Mouse (Mus musculus) heart, embryonic 12.5 days (tissue): ENCODE results near the gene Rsrc1. TPM values are rescaled to one million over a fixed set of nuclear protein-coding genes. Genes with fewer than 3 reads are reported as not detected.

Source experiments
- ATAC-seq: fragments of 200-750 bp; cut with Nextera tagmentation; 2 replicates; pipeline ENCODE4 v1.8.0; 2017; ENCODE audit warnings: moderate TSS enrichment, moderate library complexity; ENCODE audit not compliant: insufficient number of reproducible peaks, low FRiP score
- H3K27ac ChIP-seq: fragments of 300-500 bp; sonication (generic); 2 replicates; pipeline ENCODE4 v1.5.1; 2016; ENCODE audit warnings: mild to moderate bottlenecking, moderate library complexity; ENCODE audit not compliant: poor library complexity, severe bottlenecking
- H3K27me3 ChIP-seq: fragments of 300-500 bp; sonication (generic); replicated peaks from 2 replicates; pipeline ENCODE4 v1.6.1; 2016; ENCODE audit warnings: mild to moderate bottlenecking, moderate library complexity
- H3K36me3 ChIP-seq: fragments of 300-500 bp; sonication (generic); 2 replicates; pipeline ENCODE4 v1.6.1; 2016; ENCODE audit warnings: mild to moderate bottlenecking, moderate library complexity
- H3K4me1 ChIP-seq: fragments of 300-500 bp; sonication (generic); replicated peaks from 2 replicates; pipeline ENCODE4 v1.6.1; 2016; ENCODE audit warnings: mild to moderate bottlenecking
- H3K4me2 ChIP-seq: fragments of 300-500 bp; sonication (generic); 2 replicates; pipeline ENCODE4 v1.6.1; 2016; ENCODE audit warnings: mild to moderate bottlenecking, moderate library complexity
- H3K4me3 ChIP-seq: fragments of 300-500 bp; sonication (generic); 2 replicates; pipeline ENCODE4 v1.5.1; 2016; ENCODE audit warnings: mild to moderate bottlenecking
- H3K9ac ChIP-seq: fragments of 300-500 bp; sonication (generic); 2 replicates; pipeline ENCODE4 v1.6.1; 2016; ENCODE audit warnings: mild to moderate bottlenecking, moderate library complexity
- H3K9me3 ChIP-seq: fragments of 300-500 bp; sonication (generic); replicated peaks from 2 replicates; pipeline ENCODE4 v1.6.1; 2016; ENCODE audit warnings: mild to moderate bottlenecking, moderate library complexity
- WGBS: fragments of 180-500 bp; shearing (Covaris S2); methylation state at CpG from one replicate; pipeline ENCODE4 v1.1.7; 2016; 5-methylcytosine and 5-hydroxymethylcytosine counted together
- polyA plus RNA-seq: library from polyadenylated mRNA; unstranded; fragments of >200 nt; fragmentation: Nextera tagmentation; extraction: Ambion mirVana; gene quantifications from 2 replicates; pipeline ENCODE4 v1.2.1, GENCODE M21; 2016

The Rsrc1 gene
- polyA plus RNA-seq, 1 experiment from 2014 or later, result 26.3 TPM

DNA sequence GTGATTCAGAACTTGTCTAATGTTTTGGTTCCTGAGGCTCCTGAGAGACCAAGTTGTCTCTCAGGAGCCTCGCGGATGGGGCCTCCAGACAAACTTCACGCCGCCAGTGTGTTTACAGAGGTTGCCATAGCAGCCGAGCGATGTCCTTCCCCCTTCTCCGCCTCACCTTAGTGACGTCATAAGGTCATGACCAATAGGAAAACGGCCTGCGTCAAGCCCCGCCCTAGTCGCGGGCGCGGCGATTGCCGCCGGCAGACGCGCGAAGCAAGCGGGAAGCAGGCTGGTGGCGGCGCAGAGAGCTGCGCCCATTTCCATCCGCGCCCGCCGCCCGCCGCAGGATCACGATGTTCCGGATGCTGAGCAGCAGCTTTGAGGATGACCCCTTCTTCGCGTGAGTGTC lies 392.7 kb downstream of the Rsrc1 start, which contains the start of gene Mlf1:
Mlf1 (plus strand) TSS at position 226 of the 400 bp plus-strand sequence.
- WGBS, result under 1% methylated on average over 35 of the region's 35 CpGs
- H3K27ac ChIP-seq, result peak within 1 kb of the TSS; percentile 32
- H3K4me1 ChIP-seq, result peaks cover 19% of the 10 kb centered on the region
- H3K9me3 ChIP-seq, result no peaks in the 10 kb centered on the region
- H3K9ac ChIP-seq, result peak within 1 kb of the TSS; percentile 72
- peak within 1 kb of the TSS; percentile 78 for H3K4me2 ChIP-seq
- no peaks in the 10 kb centered on the region for H3K36me3 ChIP-seq
- H3K4me3 ChIP-seq, result peak within 1 kb of the TSS; percentile 68
- peak; percentile 92 for ATAC-seq
- H3K27me3 ChIP-seq, result no peaks in the 10 kb centered on the region

DNA sequence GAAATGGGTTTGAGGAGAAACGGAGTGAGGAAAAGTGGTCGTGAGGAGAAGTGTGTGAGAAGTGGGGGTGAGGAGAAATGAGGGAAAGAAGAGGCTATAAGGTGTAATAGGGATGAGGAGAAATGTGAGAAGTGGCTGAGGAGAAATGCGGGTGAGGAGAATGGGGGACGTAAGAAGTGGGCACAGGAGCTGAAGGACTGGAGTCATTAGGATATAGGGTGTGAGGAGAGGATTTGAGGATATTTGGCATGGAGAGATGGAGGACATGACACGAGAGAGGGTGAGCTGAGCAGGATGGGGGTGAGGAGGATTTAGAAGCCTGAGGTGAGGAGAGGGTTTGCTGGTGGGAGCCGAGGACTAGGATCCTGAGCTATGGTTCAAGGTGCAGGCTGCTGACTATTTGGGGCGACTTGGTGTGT lies 393.2 kb downstream of the Rsrc1 start:
- Histone ChIP-seq H3K4me2 (peak overlapping the region; percentile 78), H3K4me3 (peak overlapping the region; percentile 68), H3K4me1 (peaks cover 14% of the 10 kb centered on the region), H3K9me3 (no peaks in the 10 kb centered on the region), H3K36me3 (no peaks in the 10 kb centered on the region), H3K27ac (no peak overlapping the region), H3K27me3 (no peaks in the 10 kb centered on the region), H3K9ac (peak overlapping the region; percentile 72)
- ATAC-seq, result no peak
- WGBS, result 35% methylated on average over 7 of the region's 7 CpGs

DNA sequence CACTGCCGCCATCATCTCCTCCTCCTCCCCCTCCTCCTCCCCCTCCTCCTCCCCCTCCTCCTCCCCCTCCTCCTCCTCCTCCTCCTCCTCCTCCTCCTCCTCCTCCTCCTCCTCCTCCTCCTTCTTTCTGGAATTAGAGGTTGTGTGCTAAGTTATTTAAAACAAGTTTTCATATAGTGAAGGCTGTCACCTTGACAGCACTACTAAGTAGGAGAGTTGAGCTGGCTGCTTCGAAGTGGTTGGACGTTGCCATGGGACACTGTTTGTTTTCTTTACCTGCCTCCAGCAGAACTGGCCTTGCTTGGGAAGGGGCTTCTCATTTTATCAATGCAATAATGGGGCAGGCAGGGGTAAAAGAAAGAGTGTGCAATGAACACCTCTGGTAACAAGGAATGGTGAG lies 393.9 kb downstream of the Rsrc1 start, which contains the start of gene Gm17402:
Gm17402 (minus strand) TSS at position 101 of the 400 bp plus-strand sequence.
- Histone ChIP-seq H3K9me3 (no peaks in the 10 kb centered on the region), H3K27ac (no peak within 1 kb of the TSS), H3K27me3 (no peaks in the 10 kb centered on the region), H3K9ac (peak within 1 kb of the TSS; percentile 72), H3K4me1 (peaks cover 14% of the 10 kb centered on the region), H3K36me3 (no peaks in the 10 kb centered on the region), H3K4me2 (peak within 1 kb of the TSS; percentile 78), H3K4me3 (peak within 1 kb of the TSS; percentile 68)
- 29% methylated on average over 3 of the region's 3 CpGs for WGBS
- no peak for ATAC-seq

DNA sequence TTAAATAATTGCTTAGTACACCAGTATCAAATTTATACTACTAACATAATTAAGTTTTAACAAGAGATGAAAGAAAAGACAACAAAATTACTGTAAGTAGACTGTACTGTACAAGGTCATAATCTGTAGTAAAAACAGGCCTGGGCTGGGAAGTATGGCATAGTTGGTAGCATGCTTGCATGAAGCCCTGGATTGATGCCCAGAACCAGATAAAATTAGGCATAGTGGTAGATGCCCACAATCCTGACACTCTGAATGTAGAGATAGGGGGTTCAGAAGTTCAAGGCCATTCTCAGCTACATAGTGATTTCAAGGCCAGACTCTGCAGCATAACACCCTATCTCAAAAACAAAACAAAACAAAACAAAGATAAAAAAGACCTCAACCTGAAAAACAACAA lies 397.0 kb downstream of the Rsrc1 start:
- Histone ChIP-seq H3K4me3 (no peak overlapping the region), H3K9me3 (no peaks in the 10 kb centered on the region), H3K27ac (no peak overlapping the region), H3K4me1 (peaks cover 2% of the 10 kb centered on the region; the same call in 1 of the 2 replicates), H3K27me3 (no peaks in the 10 kb centered on the region), H3K36me3 (no peaks in the 10 kb centered on the region), H3K9ac (no peak overlapping the region), H3K4me2 (no peak overlapping the region)
- ATAC-seq, result no peak

Other genes with a start within 250 kb of the Rsrc1 start
- gene Shox2, start 381 bp downstream of the Rsrc1 start, polyA plus RNA-seq, result 5.1 and 6.3 TPM in 2 replicates